Mouse (Mus musculus): ENCODE results near the gene Sh3d19.

GRCm38 (mm10) chr3:85987225-85987624, 16.3 kb downstream of the Sh3d19 start:
- TF ChIP-seq POLR2A (IDR thresholded peaks at IDR 0.05; ENCODE audit: borderline replicate concordance, extremely low read depth, low read depth, low read length) (no peak), CTCF (IDR thresholded peaks at IDR 0.05; ENCODE audit: insufficient read depth, low read length) (no peak)

Measured in lung, adult 2 months (tissue).